Mouse (Mus musculus): ENCODE data around the gene Dgkq. TPM values are rescaled to one million over a fixed set of nuclear protein-coding genes. Genes with fewer than 3 reads are reported as not detected.

The Dgkq gene
- polyA plus RNA-seq, 1 experiment, result 21.0 TPM

GRCm38 (mm10) chr5:108658611-108659010, 10.9 kb downstream of the Dgkq start:
- peaks cover 20% of the 10 kb centered on the region for H3K36me3 ChIP-seq (ENCODE audit: control insufficient read depth, insufficient read depth, low read length)
- 97% methylated on average over 1 of the region's 1 CpGs for WGBS
- TF ChIP-seq POLR2A (IDR thresholded peaks at IDR 0.05; ENCODE audit: low read depth, low read length), result no peak
- TF ChIP-seq CTCF (IDR thresholded peaks at IDR 0.05; ENCODE audit: extremely low read depth, insufficient read depth, insufficient read length, insufficient replicate concordance), result no peak
- H3K4me3 ChIP-seq (ENCODE audit: extremely low read depth, insufficient read depth, insufficient read length), result no peak overlapping the region
- no peaks in the 10 kb centered on the region for H3K27me3 ChIP-seq (ENCODE audit: control insufficient read depth, insufficient read depth, low read length)
- peaks cover 7% of the 10 kb centered on the region; the same call in 1 of the 2 replicates for H3K4me1 ChIP-seq (ENCODE audit: control insufficient read depth, insufficient read depth, insufficient read length)
- no peak for DNase-seq (ENCODE audit: low read depth in 1 of 2, low spot score in 2 of 2)
- H3K27ac ChIP-seq (ENCODE audit: insufficient read depth, low read length), result no peak overlapping the region

- Histone ChIP-seq H3K4me3 (ENCODE audit: extremely low read depth, insufficient read depth, insufficient read length) (no peak overlapping the region), H3K27me3 (ENCODE audit: control insufficient read depth, insufficient read depth, low read length) (no peaks in the 10 kb centered on the region), H3K27ac (ENCODE audit: insufficient read depth, low read length) (no peak overlapping the region), H3K36me3 (ENCODE audit: control insufficient read depth, insufficient read depth, low read length) (peaks cover 26% of the 10 kb centered on the region), H3K4me1 (ENCODE audit: control insufficient read depth, insufficient read depth, insufficient read length) (peaks cover 7% of the 10 kb centered on the region; the same call in 1 of the 2 replicates)
- TF ChIP-seq CTCF (IDR thresholded peaks at IDR 0.05; ENCODE audit: extremely low read depth, insufficient read depth, insufficient read length, insufficient replicate concordance), result no peak
- TF ChIP-seq POLR2A (IDR thresholded peaks at IDR 0.05; ENCODE audit: low read depth, low read length), result no peak
- WGBS, result 79% methylated on average over 5 of the region's 5 CpGs
- DNase-seq (ENCODE audit: low read depth in 1 of 2, low spot score in 2 of 2), result no peak
Observed at GRCm38 (mm10) chr5:108657406-108657805, 12.1 kb downstream of the Dgkq start.

GRCm38 (mm10) chr5:108655891-108656650, 13.4 kb downstream of the Dgkq start:
- H3K36me3 ChIP-seq (ENCODE audit: control insufficient read depth, insufficient read depth, low read length), result peaks cover 26% of the 10 kb centered on the region
- no peak overlapping the region for H3K27ac ChIP-seq (ENCODE audit: insufficient read depth, low read length)
- no peak for DNase-seq (ENCODE audit: low read depth in 1 of 2, low spot score in 2 of 2)
- TF ChIP-seq CTCF (IDR thresholded peaks at IDR 0.05; ENCODE audit: extremely low read depth, insufficient read depth, insufficient read length, insufficient replicate concordance), result no peak
- H3K4me1 ChIP-seq (ENCODE audit: control insufficient read depth, insufficient read depth, insufficient read length), result peaks cover 7% of the 10 kb centered on the region; the same call in 1 of the 2 replicates
- H3K27me3 ChIP-seq (ENCODE audit: control insufficient read depth, insufficient read depth, low read length), result no peaks in the 10 kb centered on the region
- no peak overlapping the region for H3K4me3 ChIP-seq (ENCODE audit: extremely low read depth, insufficient read depth, insufficient read length)
- 89% methylated on average over 15 of the region's 15 CpGs for WGBS

GRCm38 (mm10) chr5:108655381-108655780, 14.1 kb downstream of the Dgkq start:
- TF ChIP-seq POLR2A (IDR thresholded peaks at IDR 0.05; ENCODE audit: low read depth, low read length) (no peak), CTCF (IDR thresholded peaks at IDR 0.05; ENCODE audit: extremely low read depth, insufficient read depth, insufficient read length, insufficient replicate concordance) (no peak)
- WGBS, result 89% methylated on average over 9 of the region's 9 CpGs

GRCm38 (mm10) chr5:108654444-108654990, 15.0 kb downstream of the Dgkq start:
- Histone ChIP-seq H3K27ac (ENCODE audit: insufficient read depth, low read length) (no peak overlapping the region), H3K4me3 (ENCODE audit: extremely low read depth, insufficient read depth, insufficient read length) (no peak overlapping the region), H3K27me3 (ENCODE audit: control insufficient read depth, insufficient read depth, low read length) (no peaks in the 10 kb centered on the region), H3K36me3 (ENCODE audit: control insufficient read depth, insufficient read depth, low read length) (peaks cover 28% of the 10 kb centered on the region), H3K4me1 (ENCODE audit: control insufficient read depth, insufficient read depth, insufficient read length) (peaks cover 2% of the 10 kb centered on the region; the same call in 1 of the 2 replicates)
- WGBS, result 96% methylated on average over 10 of the region's 10 CpGs
- no peak for TF ChIP-seq POLR2A (IDR thresholded peaks at IDR 0.05; ENCODE audit: low read depth, low read length)
- no peak for TF ChIP-seq CTCF (IDR thresholded peaks at IDR 0.05; ENCODE audit: extremely low read depth, insufficient read depth, insufficient read length, insufficient replicate concordance)
- DNase-seq (ENCODE audit: low read depth in 1 of 2, low spot score in 2 of 2), result no peak

More at GRCm38 (mm10) chr5:108655381-108655780, 14.1 kb downstream of the Dgkq start:
- Histone ChIP-seq H3K27me3 (ENCODE audit: control insufficient read depth, insufficient read depth, low read length) (no peaks in the 10 kb centered on the region), H3K4me3 (ENCODE audit: extremely low read depth, insufficient read depth, insufficient read length) (no peak overlapping the region), H3K36me3 (ENCODE audit: control insufficient read depth, insufficient read depth, low read length) (peaks cover 26% of the 10 kb centered on the region), H3K4me1 (ENCODE audit: control insufficient read depth, insufficient read depth, insufficient read length) (peaks cover 7% of the 10 kb centered on the region; the same call in 1 of the 2 replicates), H3K27ac (ENCODE audit: insufficient read depth, low read length) (no peak overlapping the region)
- no peak for DNase-seq (ENCODE audit: low read depth in 1 of 2, low spot score in 2 of 2)

GRCm38 (mm10) chr5:108653341-108653740, 16.1 kb downstream of the Dgkq start:
- TF ChIP-seq CTCF (IDR thresholded peaks at IDR 0.05; ENCODE audit: extremely low read depth, insufficient read depth, insufficient read length, insufficient replicate concordance), result no peak
- TF ChIP-seq POLR2A (IDR thresholded peaks at IDR 0.05; ENCODE audit: low read depth, low read length), result no peak
- 95% methylated on average over 6 of the region's 6 CpGs for WGBS
- Histone ChIP-seq H3K36me3 (ENCODE audit: control insufficient read depth, insufficient read depth, low read length) (peaks cover 38% of the 10 kb centered on the region), H3K4me3 (ENCODE audit: extremely low read depth, insufficient read depth, insufficient read length) (no peak overlapping the region), H3K27me3 (ENCODE audit: control insufficient read depth, insufficient read depth, low read length) (no peaks in the 10 kb centered on the region), H3K4me1 (ENCODE audit: control insufficient read depth, insufficient read depth, insufficient read length) (no peaks in the 10 kb centered on the region), H3K27ac (ENCODE audit: insufficient read depth, low read length) (no peak overlapping the region)
- no peak for DNase-seq (ENCODE audit: low read depth in 1 of 2, low spot score in 2 of 2)

GRCm38 (mm10) chr5:108651823-108652222, 17.6 kb downstream of the Dgkq start:
- Histone ChIP-seq H3K36me3 (ENCODE audit: control insufficient read depth, insufficient read depth, low read length) (peaks cover 44% of the 10 kb centered on the region), H3K27me3 (ENCODE audit: control insufficient read depth, insufficient read depth, low read length) (no peaks in the 10 kb centered on the region), H3K4me3 (ENCODE audit: extremely low read depth, insufficient read depth, insufficient read length) (no peak overlapping the region), H3K4me1 (ENCODE audit: control insufficient read depth, insufficient read depth, insufficient read length) (no peaks in the 10 kb centered on the region), H3K27ac (ENCODE audit: insufficient read depth, low read length) (no peak overlapping the region)
- DNase-seq (ENCODE audit: low read depth in 1 of 2, low spot score in 2 of 2), result peak; percentile 52 to 70
- WGBS, result 61% methylated on average over 1 of the region's 1 CpGs
- TF ChIP-seq CTCF (IDR thresholded peaks at IDR 0.05; ENCODE audit: extremely low read depth, insufficient read depth, insufficient read length, insufficient replicate concordance) (peak; percentile 38; the same call in 1 of the 2 replicates), POLR2A (IDR thresholded peaks at IDR 0.05; ENCODE audit: low read depth, low read length) (no peak)

Data from spleen, adult 2 months (tissue).